Mouse (Mus musculus): ENCODE results near the gene Myl10.

GRCm38 (mm10) chr5:136714232-136714875 is 21.4 kb downstream of the Myl10 start:
- no peak for TF ChIP-seq CTCF (IDR thresholded peaks at IDR 0.05; ENCODE audit: low read depth, low read length)
- TF ChIP-seq GATA1 (IDR thresholded peaks at IDR 0.05; ENCODE audit: borderline replicate concordance, low read length), result no peak
- TF ChIP-seq POLR2AphosphoS5 (IDR thresholded peaks at IDR 0.05; ENCODE audit: insufficient replicate concordance, low read depth, low read length), result no peak
- no peak for TF ChIP-seq TAL1 (conservative IDR thresholded peaks at IDR 0.05; ENCODE audit: low read depth, low read length)
- no peak for TF ChIP-seq GATA2 (IDR thresholded peaks at IDR 0.05; ENCODE audit: borderline replicate concordance, low read depth, low read length)

All from G1E (cell line).